In the genomic region with DNA sequence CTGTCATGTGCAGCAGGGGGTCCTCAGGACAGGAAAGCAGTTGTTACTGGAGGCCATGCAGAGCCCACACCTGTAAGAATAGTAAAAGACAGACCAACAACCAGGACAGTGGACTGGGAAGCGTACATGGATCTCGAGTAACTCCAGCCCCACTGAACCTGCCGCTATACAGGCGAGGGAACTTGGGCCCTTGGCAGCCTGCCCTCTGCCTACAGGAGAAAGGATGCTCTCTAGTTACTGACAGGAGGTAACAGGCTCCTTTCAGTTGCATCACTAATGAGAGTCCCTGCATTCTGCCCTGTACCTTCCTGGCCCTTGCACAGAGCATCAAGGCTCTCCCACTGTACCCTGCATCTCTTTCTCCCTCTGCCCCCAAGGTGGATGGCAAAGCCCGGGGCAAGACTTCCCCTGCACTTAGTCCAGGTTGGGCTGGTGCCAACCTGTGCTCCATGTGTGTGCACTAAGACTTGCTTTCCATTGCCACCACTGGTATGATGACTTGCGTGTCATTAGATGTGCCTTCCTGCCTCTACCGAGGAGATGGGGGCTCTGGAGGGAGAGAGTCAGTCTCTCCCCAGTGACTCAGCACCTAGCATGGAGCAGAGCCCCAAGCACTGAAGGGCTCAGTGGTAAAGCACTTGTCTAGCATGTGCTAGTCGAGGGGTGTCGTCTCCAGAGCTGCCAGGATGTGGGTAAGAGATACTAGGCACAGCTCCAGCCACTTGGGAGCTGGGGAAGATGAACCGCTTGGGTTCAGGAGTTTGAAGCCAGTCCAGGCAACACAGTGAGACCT, we compare ENCODE assay signal across 14 mouse cellular contexts. TPM values are rescaled to one million over a fixed set of nuclear protein-coding genes. Genes with fewer than 3 reads are reported as not detected.
DNase-seq lines count a peak whose midpoint lies in the region; ATAC-seq and TF ChIP-seq lines count a peak whose summit lies in the region.
"Had no signal": no experiment of that assay in that cellular context is flagged by ENCODE, and none has a peak within 500 bp of the region (broad histone marks: within the 10 kb centered on the region; RNA-seq: fewer than 3 reads in every experiment).

No protein-coding gene starts in this region.

- peak overlapping the region; percentile 28; the same call in 1 of the 2 replicates for H3K27ac ChIP-seq in left cerebral cortex, adult 2 months
- H3K27ac ChIP-seq in kidney, embryonic 16.5 days (ENCODE audit: low read length) = no peak overlapping the region
- H3K27ac ChIP-seq: limb, embryonic 13.5 days; macrophage had no signal

- no peaks in the 10 kb centered on the region for H3K9me3 ChIP-seq in kidney, embryonic 16.5 days (ENCODE audit: low read length)
- H3K9me3 ChIP-seq: limb, embryonic 13.5 days had no signal

- 69% methylated on average over 10 of the region's 10 CpGs for WGBS in kidney, embryonic 16.5 days

- H3K27me3 ChIP-seq in kidney, embryonic 16.5 days (ENCODE audit: insufficient read depth, low read length) = no peaks in the 10 kb centered on the region
- H3K27me3 ChIP-seq: limb, embryonic 13.5 days had no signal

- no peak overlapping the region for H3K9ac ChIP-seq in kidney, embryonic 16.5 days (replicated peaks; ENCODE audit: low read length)
- H3K9ac ChIP-seq: limb, embryonic 13.5 days had no signal

- no peak for TF ChIP-seq CTCF in left cerebral cortex, adult 2 months (IDR thresholded peaks at IDR 0.05)

- H3K36me3 ChIP-seq in kidney, embryonic 16.5 days (ENCODE audit: insufficient read depth, low read length) = peaks cover 20% of the 10 kb centered on the region; the same call in 1 of the 2 replicates

- DNase-seq in cerebellum, postnatal 25 days = peak; percentile 40 to 68
- no peak for DNase-seq in cerebellum, postnatal 4 days (ENCODE audit: low spot score in 2 of 2)
- DNase-seq in left cerebral cortex, adult 2 months (ENCODE audit: extremely low spot score in 1 of 2, low spot score in 2 of 2) = no peak
- DNase-seq in left cerebral cortex, adult 18-20 months (ENCODE audit: low spot score in 2 of 2) = no peak
- DNase-seq in MN1 (ENCODE audit: low spot score) = peak; percentile 51
- DNase-seq in natural killer cell, adult 2 months (ENCODE audit: low spot score in 2 of 2) = no peak
- DNase-seq: gastrocnemius, postnatal 14 days; heart, postnatal 4 days; kidney, adult 18-20 months had no signal

- H3K4me2 ChIP-seq in kidney, embryonic 16.5 days (replicated peaks; ENCODE audit: low read depth, low read length) = no peak overlapping the region
- H3K4me2 ChIP-seq: limb, embryonic 13.5 days had no signal

- intact Hi-C loops in left cerebral cortex, adult 2 months (cut with DNase I) = no loop called here

- peaks cover 15% of the 10 kb centered on the region; the same call in 1 of the 2 replicates for H3K4me1 ChIP-seq in kidney, embryonic 16.5 days (ENCODE audit: insufficient read depth, low read length)

- H3K4me3 ChIP-seq in left cerebral cortex, adult 2 months = no peak overlapping the region
- no peak overlapping the region for H3K4me3 ChIP-seq in kidney, embryonic 16.5 days (ENCODE audit: low read length)
- H3K4me3 ChIP-seq: erythroblast, embryonic 14.5 days; limb, embryonic 13.5 days had no signal

- peak; percentile 76 for ATAC-seq in megakaryocyte-erythroid progenitor cell, adult 5-6 weeks (replicated peaks; ENCODE audit: low FRiP score, low TSS enrichment, poor library complexity, severe bottlenecking)
- ATAC-seq in kidney, embryonic 16.5 days (ENCODE audit: low FRiP score, low TSS enrichment) = no peak

RNA-seq across cellular contexts. Expression of gene Myl9, which starts 8.8 kb away (rescaled TPM):
- 10 to 100 TPM; 16.1 to 17.3 TPM for total RNA-seq in left cerebral cortex, adult 2 months (2021)
- total RNA-seq in left cerebral cortex, adult 18-20 months (2021) = 10 to 100 TPM; 13.2 to 15.3 TPM
- total RNA-seq in megakaryocyte-erythroid progenitor cell, adult 5-6 weeks (2014; fragmentation: Nextera tagmentation) = not detected in 2 replicates
- total RNA-seq in megakaryocyte-erythroid progenitor cell, adult 5-6 weeks (2017) = not detected in 2 replicates
- 447 and 578 TPM in 2 replicates for polyA plus RNA-seq in kidney, embryonic 16.5 days (2015; fragmentation: Nextera tagmentation; extraction: Ambion mirVana)
- polyA plus RNA-seq: macrophage had no signal

Comparison
In these comparisons a context has a peak if more than half of its experiments do, and no peak if none do; other contexts are left out.
1. DNase-seq: peak in cerebellum, postnatal 25 days (2 of 2) and MN1 (single experiment); none in cerebellum, postnatal 4 days (0 of 2), left cerebral cortex, adult 2 months (0 of 2), left cerebral cortex, adult 18-20 months (0 of 2) and natural killer cell, adult 2 months (0 of 2).
2. RNA of gene Myl9, which starts 8.8 kb away (total RNA-seq): 16.1 to 17.3 TPM in left cerebral cortex, adult 2 months and 13.2 to 15.3 TPM in left cerebral cortex, adult 18-20 months; not detected in megakaryocyte-erythroid progenitor cell, adult 5-6 weeks; every median in the first group is over 10 times any median in the second.